Mouse (Mus musculus): ENCODE data around the gene Slc35f3. TPM values are rescaled to one million over a fixed set of nuclear protein-coding genes. Genes with fewer than 3 reads are reported as not detected.

The Slc35f3 gene
- not detected in 2 replicates for total RNA-seq (2017)

DNA sequence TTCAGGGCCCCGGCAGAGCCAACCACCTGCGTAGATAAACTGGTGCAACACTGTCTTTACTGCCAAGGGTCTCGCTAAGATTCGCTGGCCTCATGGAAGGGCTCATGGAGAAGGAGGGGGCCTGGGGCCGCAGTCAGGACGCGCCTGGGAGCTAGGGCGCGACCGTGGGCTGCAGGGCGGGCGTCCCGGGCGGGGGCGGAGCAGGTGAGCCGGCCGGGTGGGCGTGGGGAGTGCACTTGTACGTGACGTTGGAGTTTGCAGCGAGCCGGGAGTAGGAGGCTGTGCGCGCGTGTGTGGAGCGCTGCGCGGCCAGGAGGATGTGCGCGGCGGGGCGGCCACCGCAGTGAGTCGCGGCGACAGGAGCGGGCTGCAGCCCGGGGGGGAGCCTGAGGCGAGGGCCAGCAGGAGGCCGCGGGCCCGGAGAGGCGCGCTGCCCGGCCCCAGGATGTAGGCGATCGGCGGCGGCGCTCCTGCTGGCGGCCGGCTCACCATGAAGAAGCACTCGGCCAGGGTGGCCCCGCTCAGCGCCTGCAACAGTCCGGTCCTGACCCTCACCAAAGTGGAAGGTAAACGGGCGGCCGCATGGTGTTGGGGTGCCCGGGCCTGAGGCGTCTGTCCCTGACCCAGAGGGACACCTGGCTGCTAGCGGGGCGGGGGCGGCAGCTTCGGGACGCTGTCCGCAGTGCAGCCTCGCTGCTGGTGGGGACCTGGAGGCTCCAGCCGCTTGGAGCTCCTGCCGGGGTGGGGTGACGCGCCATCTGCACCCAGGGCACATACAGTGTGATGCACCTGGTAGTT lies at the start of gene Slc35f3:
Slc35f3 (plus strand) TSS at position 263 of the 798 bp plus-strand sequence.
- no peak for ATAC-seq (ENCODE audit: extremely low read depth, insufficient number of reproducible peaks, low FRiP score, poor library complexity, severe bottlenecking)

DNA sequence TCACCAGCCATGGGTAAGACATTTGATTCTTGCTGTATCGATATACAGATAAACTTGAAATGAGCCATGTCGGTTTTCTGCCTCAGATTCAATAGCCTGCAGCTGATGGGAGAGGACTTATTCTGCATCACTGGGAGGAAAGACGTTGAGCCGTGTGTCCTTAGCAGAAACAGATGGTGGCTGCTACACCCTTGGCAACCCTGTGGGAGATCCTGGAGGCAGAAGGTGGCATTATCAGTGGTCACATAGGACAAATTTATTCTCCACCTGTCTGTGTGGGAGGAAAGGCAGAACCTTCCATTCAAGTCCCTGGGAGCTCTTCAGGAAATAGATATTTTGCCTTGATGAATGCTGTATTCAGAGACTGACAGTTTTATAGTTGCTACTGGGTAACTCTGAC lies 47.9 kb upstream of the Slc35f3 start:
- ATAC-seq (ENCODE audit: extremely low read depth, insufficient number of reproducible peaks, low FRiP score, poor library complexity, severe bottlenecking): no peak

DNA sequence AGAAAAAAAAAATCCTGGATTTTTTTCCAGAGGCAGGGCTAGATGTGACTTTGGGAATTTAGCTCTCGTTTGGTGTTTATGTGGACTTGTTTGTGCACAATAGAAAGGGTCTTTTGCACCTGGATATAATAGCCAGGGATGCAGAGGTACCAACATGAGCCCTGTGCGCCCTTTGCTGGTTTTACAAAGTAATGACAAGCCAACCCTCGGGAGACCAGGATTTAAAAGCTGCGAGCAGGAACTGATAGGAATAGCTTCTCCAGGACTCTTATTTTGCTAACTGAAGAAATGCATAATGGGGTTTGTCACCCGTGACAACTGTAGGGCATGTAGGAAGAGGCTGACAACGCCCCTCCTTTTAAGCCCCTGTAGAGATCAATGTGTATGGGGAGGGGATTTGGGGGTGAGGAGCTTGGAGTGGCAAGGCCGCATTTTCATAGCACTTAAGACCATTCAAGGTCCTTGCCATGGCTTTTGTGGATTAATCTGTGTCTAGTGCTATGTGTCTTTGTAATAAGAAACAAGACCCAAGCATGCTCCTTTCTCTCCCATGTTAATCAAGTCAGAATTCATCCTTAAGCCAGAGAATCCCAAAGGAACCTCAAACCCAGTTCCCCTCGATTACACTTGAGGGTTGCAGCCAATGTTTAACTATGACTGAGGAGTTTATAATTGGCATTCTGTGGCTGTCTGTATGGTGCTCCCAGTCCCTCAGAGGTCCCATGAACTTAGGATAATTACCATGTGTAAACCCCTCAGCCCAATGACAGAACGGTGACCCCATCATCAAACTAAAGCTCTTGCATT lies 41.6 kb upstream of the Slc35f3 start:
- ATAC-seq (ENCODE audit: extremely low read depth, insufficient number of reproducible peaks, low FRiP score, poor library complexity, severe bottlenecking): no peak

DNA sequence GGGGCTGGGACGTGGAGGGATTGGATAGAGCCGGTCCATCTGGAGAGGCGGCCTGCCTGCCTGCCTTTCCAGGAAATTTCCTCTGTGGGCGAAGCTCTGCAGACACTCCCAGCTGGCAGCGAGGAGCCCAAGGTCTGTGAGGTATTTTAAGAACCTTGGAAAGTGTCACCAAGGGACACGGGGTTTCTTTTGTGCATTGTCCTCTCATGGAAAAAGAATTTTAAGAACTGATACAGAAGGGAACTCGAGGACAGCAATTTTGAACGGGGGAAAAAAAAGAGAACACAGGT lies 41.0 kb upstream of the Slc35f3 start:
- no peak for ATAC-seq (ENCODE audit: extremely low read depth, insufficient number of reproducible peaks, low FRiP score, poor library complexity, severe bottlenecking)

DNA sequence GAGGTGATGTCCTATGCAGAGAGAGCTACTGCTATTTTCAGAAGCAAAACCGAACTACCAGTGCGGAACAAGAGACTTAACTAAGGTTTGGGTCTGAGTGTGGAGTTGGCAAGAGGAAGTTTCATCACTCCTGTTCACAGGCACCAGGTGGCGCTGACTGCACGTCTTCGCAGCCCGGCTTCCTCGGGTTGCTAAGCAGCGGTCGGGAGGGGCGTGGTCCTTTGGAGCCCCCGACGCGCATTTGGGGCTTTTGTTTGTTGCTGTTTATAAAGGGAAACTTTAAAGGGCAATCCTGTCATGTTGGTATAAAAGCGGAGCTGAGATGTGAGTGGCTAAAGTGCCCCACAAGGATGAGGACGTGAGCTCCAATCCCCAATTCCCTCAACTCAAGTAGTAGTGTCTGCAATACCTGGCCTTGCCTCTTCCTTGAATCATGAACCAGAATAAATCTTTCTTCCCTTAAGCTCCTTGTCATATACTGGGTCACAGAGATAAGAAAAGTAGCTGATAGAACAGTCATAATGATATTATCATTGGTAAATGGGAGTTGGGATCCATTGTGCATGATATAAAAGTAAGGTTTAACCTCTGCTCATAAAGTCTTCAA lies 40.1 kb upstream of the Slc35f3 start:
- no peak for ATAC-seq (ENCODE audit: extremely low read depth, insufficient number of reproducible peaks, low FRiP score, poor library complexity, severe bottlenecking)

- no peak for ATAC-seq (ENCODE audit: extremely low read depth, insufficient number of reproducible peaks, low FRiP score, poor library complexity, severe bottlenecking)
These were observed 33.2 kb upstream of the Slc35f3 start for GRCm38 (mm10) chr8:126265186-126265585.

- no peak for ATAC-seq (ENCODE audit: extremely low read depth, insufficient number of reproducible peaks, low FRiP score, poor library complexity, severe bottlenecking)
These were observed 31.2 kb upstream of the Slc35f3 start for GRCm38 (mm10) chr8:126267118-126267517.

DNA sequence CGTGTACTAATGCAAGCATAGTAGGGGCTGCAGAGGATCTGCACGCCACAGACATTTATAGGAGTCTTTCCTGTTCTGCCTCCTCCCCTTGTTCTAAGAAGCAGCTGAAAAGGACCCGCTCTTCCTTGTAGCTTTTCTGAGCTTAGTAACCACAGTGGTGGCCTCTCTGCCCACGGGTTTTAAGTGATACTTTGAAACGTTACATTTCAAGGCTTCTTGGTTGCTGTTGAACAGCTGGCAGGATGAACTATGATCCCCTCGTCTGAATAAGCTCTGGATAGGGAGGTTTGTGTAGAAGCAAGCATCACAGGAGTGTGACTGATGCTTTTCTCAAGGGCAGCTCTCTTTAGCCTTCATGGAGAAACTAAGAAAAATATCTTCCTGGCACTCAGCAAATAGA lies 28.6 kb upstream of the Slc35f3 start:
- ATAC-seq (ENCODE audit: extremely low read depth, insufficient number of reproducible peaks, low FRiP score, poor library complexity, severe bottlenecking): no peak

DNA sequence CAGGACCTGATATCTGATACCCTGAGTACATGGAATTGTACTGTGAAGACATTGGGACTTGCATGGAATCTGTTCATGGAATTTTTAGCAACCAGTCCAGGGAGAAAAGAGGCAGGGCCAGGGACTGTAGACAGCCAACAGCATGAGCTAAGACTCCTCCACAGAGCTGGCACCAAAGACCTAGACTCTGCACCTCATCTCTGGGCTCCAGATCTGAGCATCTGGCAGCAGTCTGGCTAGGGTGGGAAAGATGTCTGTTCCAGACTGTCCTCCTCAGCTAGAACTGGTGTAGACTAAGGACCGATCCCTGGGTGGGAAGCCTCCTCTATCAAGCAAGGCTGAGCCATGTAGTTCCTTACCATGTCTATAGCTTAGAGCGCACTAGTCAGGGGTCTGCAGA lies 25.9 kb upstream of the Slc35f3 start:
- no peak for ATAC-seq (ENCODE audit: extremely low read depth, insufficient number of reproducible peaks, low FRiP score, poor library complexity, severe bottlenecking)

DNA sequence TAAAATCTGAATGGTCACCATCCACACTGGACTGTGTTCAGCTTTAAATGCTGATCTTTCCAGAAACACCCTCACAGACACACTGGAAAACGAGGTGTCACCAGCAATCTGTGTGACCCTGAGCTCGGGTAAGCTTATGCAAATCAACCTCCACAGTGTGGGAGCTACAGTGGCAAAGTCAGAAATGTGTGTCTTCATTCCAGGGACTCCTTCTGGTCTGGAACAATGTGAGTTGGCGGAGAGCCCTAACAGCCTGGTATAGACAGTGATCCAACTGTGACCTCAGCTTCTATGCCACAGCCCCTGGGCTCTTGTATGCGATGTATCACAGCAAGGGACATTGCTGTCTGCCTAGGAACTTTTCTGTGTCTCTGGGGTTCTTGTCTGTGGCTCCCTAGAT lies 25.3 kb upstream of the Slc35f3 start:
- no peak for ATAC-seq (ENCODE audit: extremely low read depth, insufficient number of reproducible peaks, low FRiP score, poor library complexity, severe bottlenecking)

- ATAC-seq (ENCODE audit: extremely low read depth, insufficient number of reproducible peaks, low FRiP score, poor library complexity, severe bottlenecking): no peak
These were observed 23.4 kb upstream of the Slc35f3 start for GRCm38 (mm10) chr8:126274866-126275360.

DNA sequence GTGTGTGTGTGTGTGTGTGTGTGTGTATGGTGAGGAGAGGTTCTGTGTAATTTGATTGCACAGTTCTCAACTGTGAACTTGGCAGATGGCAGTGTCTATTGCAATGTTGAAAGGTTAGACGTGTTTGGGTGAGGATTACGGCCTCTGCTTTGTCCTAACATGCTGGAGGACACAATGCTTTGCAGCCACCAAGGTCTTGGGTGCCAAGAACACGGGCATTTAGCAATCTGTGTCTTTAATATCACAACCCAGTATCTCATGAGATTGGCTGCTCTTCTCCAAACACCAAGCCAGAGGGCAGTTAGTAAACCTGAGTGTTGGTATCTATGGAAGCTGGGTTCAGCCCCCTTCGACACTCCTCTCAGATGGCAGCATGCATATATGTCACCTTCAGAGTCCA lies 22.5 kb upstream of the Slc35f3 start:
- no peak for ATAC-seq (ENCODE audit: extremely low read depth, insufficient number of reproducible peaks, low FRiP score, poor library complexity, severe bottlenecking)

DNA sequence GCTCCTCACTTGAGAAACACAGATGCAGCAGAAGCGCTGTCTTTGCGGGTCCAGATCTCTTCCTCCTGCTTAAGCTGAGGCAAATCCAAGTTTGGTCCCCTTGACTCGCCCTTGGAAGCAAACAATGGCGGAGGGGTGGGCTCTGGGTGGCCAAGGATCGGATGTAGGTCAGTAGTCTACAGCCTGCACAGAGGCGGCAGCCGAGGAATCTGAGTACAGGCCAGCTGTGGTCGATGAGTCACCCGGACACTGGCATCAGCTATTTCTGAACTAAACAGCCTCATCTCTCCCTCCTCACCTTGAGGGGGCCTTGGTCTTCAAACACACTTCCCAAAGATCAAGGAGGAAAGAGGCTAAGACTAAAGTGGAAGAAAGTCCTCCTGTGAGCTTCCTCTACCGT lies 6.4 kb upstream of the Slc35f3 start:
- no peak for ATAC-seq (ENCODE audit: extremely low read depth, insufficient number of reproducible peaks, low FRiP score, poor library complexity, severe bottlenecking)

DNA sequence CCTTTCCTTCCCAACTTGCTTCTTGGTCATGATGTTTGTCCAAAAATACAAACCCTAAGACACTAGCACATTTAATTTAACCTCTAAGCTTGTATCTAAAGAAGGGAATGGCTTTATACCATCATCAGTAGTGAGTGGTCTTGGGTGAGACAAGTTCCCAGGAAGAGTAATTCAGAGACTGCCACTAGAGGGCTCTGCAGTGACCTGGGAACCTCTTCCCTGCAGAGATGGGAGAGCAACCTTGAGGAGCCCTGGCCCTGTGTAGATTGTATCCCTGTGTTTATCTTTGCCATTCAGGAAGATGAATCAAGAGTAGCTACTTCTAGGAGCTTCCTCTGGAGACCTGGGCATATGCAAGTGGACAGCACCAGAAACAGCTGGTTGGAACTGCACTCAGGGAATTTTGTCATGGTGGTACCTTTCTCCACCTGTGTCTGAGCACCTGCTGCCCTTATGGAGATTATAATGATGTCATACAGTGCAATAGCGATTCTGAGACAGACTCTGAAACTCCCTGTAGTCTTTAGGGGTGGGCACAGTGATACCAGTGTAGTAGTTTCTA lies 993 bp upstream of the Slc35f3 start:
- no peak for ATAC-seq (ENCODE audit: extremely low read depth, insufficient number of reproducible peaks, low FRiP score, poor library complexity, severe bottlenecking)

DNA sequence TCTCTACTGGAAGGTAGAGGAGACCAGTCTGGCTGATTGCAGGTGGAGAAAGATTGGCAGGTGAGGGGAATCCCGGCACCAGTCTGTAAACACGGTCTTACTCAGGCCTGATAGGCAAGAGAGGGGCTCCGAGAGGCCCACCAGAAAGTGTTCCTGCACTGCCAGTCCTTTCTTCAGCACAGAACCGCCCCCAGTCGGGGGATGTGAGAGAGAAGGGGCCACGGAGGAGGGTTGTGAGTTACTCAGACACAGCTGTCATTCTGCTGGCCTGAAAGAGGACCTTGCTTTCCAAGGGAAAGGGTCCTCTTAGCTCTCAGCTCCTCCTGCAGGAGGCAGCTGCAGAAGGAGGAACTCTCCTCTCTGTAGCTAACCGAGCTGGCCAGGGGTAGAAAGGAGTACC lies 975 bp downstream of the Slc35f3 start:
- ATAC-seq (ENCODE audit: extremely low read depth, insufficient number of reproducible peaks, low FRiP score, poor library complexity, severe bottlenecking): no peak

- ATAC-seq (ENCODE audit: extremely low read depth, insufficient number of reproducible peaks, low FRiP score, poor library complexity, severe bottlenecking): no peak
These were observed 2.0 kb downstream of the Slc35f3 start for GRCm38 (mm10) chr8:126300350-126300749.

- ATAC-seq (ENCODE audit: extremely low read depth, insufficient number of reproducible peaks, low FRiP score, poor library complexity, severe bottlenecking): no peak
These were observed 3.2 kb downstream of the Slc35f3 start for GRCm38 (mm10) chr8:126301580-126301979.

GRCm38 (mm10) chr8:126307164-126307563 lies 8.8 kb downstream of the Slc35f3 start:
- no peak for ATAC-seq (ENCODE audit: extremely low read depth, insufficient number of reproducible peaks, low FRiP score, poor library complexity, severe bottlenecking)

- ATAC-seq (ENCODE audit: extremely low read depth, insufficient number of reproducible peaks, low FRiP score, poor library complexity, severe bottlenecking): no peak
These were observed 10.7 kb downstream of the Slc35f3 start for GRCm38 (mm10) chr8:126309015-126309414.

DNA sequence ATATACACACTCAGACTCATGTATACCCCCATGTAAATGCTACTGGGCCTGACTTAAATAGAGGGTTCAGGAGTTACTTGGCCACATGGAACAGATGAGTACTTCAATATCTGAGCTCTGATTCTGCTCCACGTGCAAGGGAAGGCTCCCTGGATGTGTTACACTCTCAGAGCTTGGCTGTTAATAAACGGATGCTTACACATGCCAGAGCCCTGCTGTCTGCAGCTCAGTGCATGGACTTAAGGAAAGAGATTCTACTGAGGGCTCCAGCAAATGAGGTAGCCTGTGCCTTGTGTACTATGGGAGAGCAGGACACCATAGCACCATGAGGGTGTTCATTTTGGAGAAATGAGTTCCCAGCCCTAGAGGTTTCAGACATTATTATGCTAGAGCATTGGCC lies 26.6 kb downstream of the Slc35f3 start:
- ATAC-seq (ENCODE audit: extremely low read depth, insufficient number of reproducible peaks, low FRiP score, poor library complexity, severe bottlenecking): no peak

All from neutrophil, adult 5-6 weeks (primary cell).